Comparison of ENCODE assay signal across 9 mouse cellular contexts in genomic region chr2:156142820-156143219, GRCm38 (mm10). TPM values are rescaled to one million over a fixed set of nuclear protein-coding genes. Genes with fewer than 3 reads are reported as not detected.
A peak's percentile ranks its signal among the peaks of the same experiment; 100 is the strongest.
DNase-seq lines count a peak whose midpoint lies in the region; ATAC-seq and TF ChIP-seq lines count a peak whose summit lies in the region.
"Had no signal": no experiment of that assay in that cellular context is flagged by ENCODE, and none has a peak within 500 bp of the region (broad histone marks: within the 10 kb centered on the region; RNA-seq: fewer than 3 reads in every experiment).

No protein-coding gene starts in this region.

- WGBS in heart, embryonic 13.5 days = 76% methylated on average over 2 of the region's 2 CpGs
- WGBS in hindbrain, embryonic 11.5 days = 82% methylated on average over 2 of the region's 2 CpGs
- 90% methylated on average over 2 of the region's 2 CpGs for WGBS in midbrain, embryonic 11.5 days

- H3K4me2 ChIP-seq in heart, embryonic 13.5 days = peak overlapping the region; percentile 93
- peak overlapping the region; percentile 85 for H3K4me2 ChIP-seq in hindbrain, embryonic 11.5 days (replicated peaks; ENCODE audit: low read depth, low read length)
- H3K4me2 ChIP-seq in midbrain, embryonic 11.5 days = peak overlapping the region; percentile 84

- no peak for DNase-seq in heart, adult 9 months (ENCODE audit: low spot score in 2 of 2)
- no peak for DNase-seq in ES-E14 (ENCODE audit: low read depth, low spot score)
- no peak for DNase-seq in hindbrain, embryonic 11.5 days (ENCODE audit: low spot score)
- DNase-seq in midbrain, embryonic 11.5 days (ENCODE audit: low spot score, missing footprints) = no peak
- DNase-seq in layer of hippocampus, postnatal 25 days (ENCODE audit: extremely low spot score in 1 of 2, low spot score in 1 of 2) = no peak
- DNase-seq in cerebellum, postnatal 10 days = no peak
- DNase-seq in left cerebral cortex, adult 8-10 months (ENCODE audit: low spot score in 2 of 2) = no peak
- DNase-seq: cerebellum, postnatal 25 days had no signal

- peaks cover 20% of the 10 kb centered on the region for H3K4me1 ChIP-seq in heart, embryonic 13.5 days
- no peaks in the 10 kb centered on the region for H3K4me1 ChIP-seq in ES-E14 (ENCODE audit: control insufficient read depth in 2 of 2, insufficient read depth in 2 of 2, low read length in 2 of 2, poor library complexity in 1 of 2)
- H3K4me1 ChIP-seq in hindbrain, embryonic 11.5 days (replicated peaks; ENCODE audit: control insufficient read depth, insufficient read depth, low read length) = no peaks in the 10 kb centered on the region
- peaks cover 8% of the 10 kb centered on the region for H3K4me1 ChIP-seq in midbrain, embryonic 11.5 days (ENCODE audit: control insufficient read depth, insufficient read depth, low read length)

- H3K4me3 ChIP-seq in heart, embryonic 13.5 days = peak overlapping the region; percentile 89
- peak overlapping the region; percentile 78 to 86; a peak in 2 of 4 replicates for H3K4me3 ChIP-seq in ES-E14 (ENCODE audit: insufficient read depth in 1 of 2, low read depth in 1 of 2, low read length in 2 of 2, poor library complexity in 1 of 2, severe bottlenecking in 1 of 2)
- no peak overlapping the region for H3K4me3 ChIP-seq in hindbrain, embryonic 11.5 days (ENCODE audit: low read depth, low read length)
- H3K4me3 ChIP-seq in midbrain, embryonic 11.5 days (ENCODE audit: low read depth, low read length) = peak overlapping the region; percentile 77; the same call in 1 of the 2 replicates

- no peak for ATAC-seq in heart, embryonic 13.5 days (ENCODE audit: extremely low read depth, insufficient number of reproducible peaks, low FRiP score, low TSS enrichment)
- ATAC-seq in hindbrain, embryonic 11.5 days (ENCODE audit: low FRiP score) = no peak
- ATAC-seq in midbrain, embryonic 11.5 days (ENCODE audit: low FRiP score) = no peak

- H3K9me3 ChIP-seq in heart, embryonic 13.5 days = no peaks in the 10 kb centered on the region
- no peaks in the 10 kb centered on the region for H3K9me3 ChIP-seq in ES-E14 (ENCODE audit: control insufficient read depth, insufficient read depth, low read depth, low read length)
- no peaks in the 10 kb centered on the region for H3K9me3 ChIP-seq in hindbrain, embryonic 11.5 days (ENCODE audit: control insufficient read depth, low read length)
- H3K9me3 ChIP-seq in midbrain, embryonic 11.5 days (ENCODE audit: control insufficient read depth, low read length) = no peaks in the 10 kb centered on the region

- no peaks in the 10 kb centered on the region for H3K27me3 ChIP-seq in heart, embryonic 13.5 days (replicated peaks)
- H3K27me3 ChIP-seq in hindbrain, embryonic 11.5 days (ENCODE audit: control insufficient read depth, insufficient read depth, low read length) = no peaks in the 10 kb centered on the region
- H3K27me3 ChIP-seq in midbrain, embryonic 11.5 days (ENCODE audit: control insufficient read depth, insufficient read depth, low read length) = no peaks in the 10 kb centered on the region

- H3K27ac ChIP-seq in heart, embryonic 13.5 days (replicated peaks) = peak overlapping the region; percentile 95
- H3K27ac ChIP-seq in ES-E14 (ENCODE audit: insufficient read depth, low read depth, low read length, poor library complexity, severe bottlenecking) = no peak overlapping the region
- H3K27ac ChIP-seq in hindbrain, embryonic 11.5 days (ENCODE audit: low read depth, low read length) = no peak overlapping the region
- no peak overlapping the region for H3K27ac ChIP-seq in midbrain, embryonic 11.5 days (ENCODE audit: low read depth, low read length)

- H3K36me3 ChIP-seq in heart, embryonic 13.5 days = peaks cover 52% of the 10 kb centered on the region
- peaks cover 1% of the 10 kb centered on the region for H3K36me3 ChIP-seq in ES-E14 (ENCODE audit: control insufficient read depth, insufficient read depth, low read length, poor library complexity, severe bottlenecking)
- no peaks in the 10 kb centered on the region for H3K36me3 ChIP-seq in hindbrain, embryonic 11.5 days (ENCODE audit: control insufficient read depth, insufficient read depth, low read length)
- H3K36me3 ChIP-seq in midbrain, embryonic 11.5 days (ENCODE audit: control insufficient read depth, insufficient read depth, low read length) = no peaks in the 10 kb centered on the region; the same call in 1 of the 2 replicates

- in situ Hi-C loops in ES-E14 (cut with MboI; ENCODE audit: low sequenced_read_pairs in 2 of 2, unreplicated experiment in 2 of 2) = no loop called here

- peak overlapping the region; percentile 93 for H3K9ac ChIP-seq in heart, embryonic 13.5 days
- H3K9ac ChIP-seq in ES-E14 (ENCODE audit: insufficient read depth, low read depth, low read length, poor library complexity, severe bottlenecking) = no peak overlapping the region
- no peak overlapping the region for H3K9ac ChIP-seq in hindbrain, embryonic 11.5 days (ENCODE audit: low read depth, low read length)
- H3K9ac ChIP-seq in midbrain, embryonic 11.5 days (ENCODE audit: low read length) = peak overlapping the region; percentile 87

TF ChIP-seq in ES-E14, 5 proteins besides CTCF, POLR2A, EP300 and RAD21:
- no peak for TF ChIP-seq MAFK (IDR thresholded peaks at IDR 0.05; ENCODE audit: insufficient read depth, low read depth, low read length)
- TF ChIP-seq ZNF384 (IDR thresholded peaks at IDR 0.05; ENCODE audit: low read depth, low read length) = no peak
- no peak for TF ChIP-seq ZC3H11A (IDR thresholded peaks at IDR 0.05; ENCODE audit: borderline replicate concordance, low read depth, low read length)

RNA-seq across cellular contexts. Expression of gene Romo1, which starts 1.0 kb away (rescaled TPM):
- polyA plus RNA-seq in heart, embryonic 13.5 days (2015; fragmentation: Nextera tagmentation; extraction: Ambion mirVana) = 382 and 427 TPM in 2 replicates
- total RNA-seq in ES-E14 (2012; rRNA removed) = 211 and 216 TPM in 2 replicates
- 386 and 402 TPM in 2 replicates for polyA plus RNA-seq in hindbrain, embryonic 11.5 days (2014; fragmentation: Nextera tagmentation; extraction: Ambion mirVana)
- 410 TPM in 2 replicates for polyA plus RNA-seq in midbrain, embryonic 11.5 days (2014; fragmentation: Nextera tagmentation; extraction: Ambion mirVana)
- total RNA-seq in layer of hippocampus, postnatal 25 days (2021) = 100 to 1,000 TPM; 156 to 190 TPM
- total RNA-seq in left cerebral cortex, adult 8-10 months (2022) = 100 to 1,000 TPM; 115 to 163 (median 132) TPM

RNA-seq across cellular contexts. Expression of gene Nfs1, which starts 1.2 kb away (rescaled TPM):
- polyA plus RNA-seq in heart, embryonic 13.5 days (2015; fragmentation: Nextera tagmentation; extraction: Ambion mirVana) = 58.1 and 61.1 TPM in 2 replicates
- total RNA-seq in ES-E14 (2012; rRNA removed) = 40.2 and 41.6 TPM in 2 replicates
- 37.1 and 37.7 TPM in 2 replicates for polyA plus RNA-seq in hindbrain, embryonic 11.5 days (2014; fragmentation: Nextera tagmentation; extraction: Ambion mirVana)
- 34.1 and 37.2 TPM in 2 replicates for polyA plus RNA-seq in midbrain, embryonic 11.5 days (2014; fragmentation: Nextera tagmentation; extraction: Ambion mirVana)
- 10 to 100 TPM; 45.6 to 47.4 TPM for total RNA-seq in layer of hippocampus, postnatal 25 days (2021)
- 10 to 100 TPM; 40.8 to 43.5 (median 42.8) TPM for total RNA-seq in left cerebral cortex, adult 8-10 months (2022)

RNA-seq across cellular contexts. Expression of gene Gm28036, which starts 15.9 kb away (rescaled TPM):
- 10.4 and 13.7 TPM in 2 replicates for polyA plus RNA-seq in heart, embryonic 13.5 days (2015; fragmentation: Nextera tagmentation; extraction: Ambion mirVana)
- 19.5 and 23.0 TPM in 2 replicates for total RNA-seq in ES-E14 (2012; rRNA removed)
- 19.7 and 20.1 TPM in 2 replicates for polyA plus RNA-seq in hindbrain, embryonic 11.5 days (2014; fragmentation: Nextera tagmentation; extraction: Ambion mirVana)
- polyA plus RNA-seq in midbrain, embryonic 11.5 days (2014; fragmentation: Nextera tagmentation; extraction: Ambion mirVana) = 19.1 and 19.6 TPM in 2 replicates
- total RNA-seq in layer of hippocampus, postnatal 25 days (2021) = 10 to 100 TPM; 21.3 to 24.4 TPM
- total RNA-seq in left cerebral cortex, adult 8-10 months (2022) = 10 to 100 TPM; 10.4 to 33.0 (median 23.4) TPM

RNA-seq across cellular contexts. Expression of gene Rbm12, which starts 31.0 kb away (rescaled TPM):
- 18.3 and 20.4 TPM in 2 replicates for polyA plus RNA-seq in heart, embryonic 13.5 days (2015; fragmentation: Nextera tagmentation; extraction: Ambion mirVana)
- 21.8 and 22.1 TPM in 2 replicates for total RNA-seq in ES-E14 (2012; rRNA removed)
- polyA plus RNA-seq in hindbrain, embryonic 11.5 days (2014; fragmentation: Nextera tagmentation; extraction: Ambion mirVana) = 38.4 and 41.6 TPM in 2 replicates
- polyA plus RNA-seq in midbrain, embryonic 11.5 days (2014; fragmentation: Nextera tagmentation; extraction: Ambion mirVana) = 47.7 and 48.3 TPM in 2 replicates
- total RNA-seq in layer of hippocampus, postnatal 25 days (2021) = 10 to 100 TPM; 28.9 to 30.6 TPM
- 10 to 100 TPM; 23.0 to 35.0 (median 26.7) TPM for total RNA-seq in left cerebral cortex, adult 8-10 months (2022)

RNA-seq across cellular contexts. Expression of gene Cpne1, which starts 31.1 kb away (rescaled TPM):
- 22.7 and 28.4 TPM in 2 replicates for polyA plus RNA-seq in heart, embryonic 13.5 days (2015; fragmentation: Nextera tagmentation; extraction: Ambion mirVana)
- total RNA-seq in ES-E14 (2012; rRNA removed) = 42.8 and 66.1 TPM in 2 replicates
- polyA plus RNA-seq in hindbrain, embryonic 11.5 days (2014; fragmentation: Nextera tagmentation; extraction: Ambion mirVana) = 45.1 and 46.1 TPM in 2 replicates
- polyA plus RNA-seq in midbrain, embryonic 11.5 days (2014; fragmentation: Nextera tagmentation; extraction: Ambion mirVana) = 45.7 and 48.9 TPM in 2 replicates
- total RNA-seq in layer of hippocampus, postnatal 25 days (2021) = 10 to 100 TPM; 26.8 to 30.4 TPM
- total RNA-seq in left cerebral cortex, adult 8-10 months (2022) = 10 to 100 TPM; 25.2 to 37.8 (median 34.2) TPM

Comparison
In these comparisons a context has a peak if more than half of its experiments do, and no peak if none do; other contexts are left out.
1. H3K9ac ChIP-seq: peak in heart, embryonic 13.5 days (single experiment) and midbrain, embryonic 11.5 days (single experiment); none in ES-E14 (single experiment) and hindbrain, embryonic 11.5 days (single experiment).
2. Peak in every context shown above with its lines, with median percentiles within 50 percentile points of each other: H3K4me2 ChIP-seq.